Mouse (Mus musculus) right cerebral cortex, adult 18-20 months (tissue): ENCODE data around the gene Zscan4-ps3.
"Not testable (repeated sequence)": the region's sequence is repeated elsewhere in the genome, so short reads cannot be mapped to it uniquely, and the experiment has no call there.

Experiments
- DNase-seq: peaks from one replicate; pipeline ENCODE4 v3.0.0; 2022; ENCODE audit warnings: mixed read lengths

Gene Zscan4-ps3

GRCm38 (mm10) chr7:11609008-11609407, at the start of gene Zscan4-ps3:
TSS of gene Zscan4-ps3 (plus strand) at chr7:11609308.
- not testable (repeated sequence) for DNase-seq

- peak; percentile 1 for DNase-seq
Observed at GRCm38 (mm10) chr7:11617082-11617481, 8.0 kb downstream of the Zscan4-ps3 start.
